In the genomic region with DNA sequence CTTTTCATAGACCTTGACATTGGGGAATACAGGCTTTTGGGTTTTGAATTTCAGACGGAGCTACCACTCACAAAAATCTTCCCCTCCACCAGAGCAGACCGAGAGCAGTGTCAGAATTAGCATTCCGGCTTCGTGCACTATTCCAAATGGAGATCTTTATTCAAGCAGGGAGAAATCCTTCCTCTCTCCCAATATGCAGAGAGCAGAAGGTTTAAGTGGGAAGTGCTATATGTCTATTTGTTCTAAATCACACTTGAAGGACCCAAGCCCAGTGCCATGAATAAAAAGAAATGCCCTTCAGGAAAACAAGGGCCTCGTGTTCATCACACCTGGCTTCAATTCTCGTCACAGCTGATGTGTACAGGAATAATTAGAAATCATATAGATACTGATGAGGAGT, we compare ENCODE assay signal across 14 mouse cellular contexts.
"Had no signal": no experiment of that assay in that cellular context is flagged by ENCODE, and none has a peak within 500 bp of the region (broad histone marks: within the 10 kb centered on the region; RNA-seq: fewer than 3 reads in every experiment).

No protein-coding gene starts in this region.

- ATAC-seq: intestine, embryonic 15.5 days; midbrain, embryonic 13.5 days had no signal

- H3K27ac ChIP-seq: intestine, embryonic 15.5 days; layer of hippocampus, adult 2 months; limb, embryonic 12.5 days; liver, embryonic 13.5 days; midbrain, embryonic 13.5 days; stomach, postnatal 0 days had no signal

- H3K4me1 ChIP-seq: intestine, embryonic 15.5 days; limb, embryonic 12.5 days; liver, embryonic 13.5 days; midbrain, embryonic 13.5 days had no signal

- H3K27me3 ChIP-seq: intestine, embryonic 15.5 days; limb, embryonic 12.5 days; liver, embryonic 13.5 days; midbrain, embryonic 13.5 days had no signal

- H3K36me3 ChIP-seq: intestine, embryonic 15.5 days; limb, embryonic 12.5 days; liver, embryonic 13.5 days; midbrain, embryonic 13.5 days had no signal

- H3K9me3 ChIP-seq: intestine, embryonic 15.5 days; limb, embryonic 12.5 days; liver, embryonic 13.5 days; midbrain, embryonic 13.5 days had no signal

- DNase-seq: kidney, adult 18-20 months; kidney, postnatal 10 days; kidney, postnatal 4 days; liver; liver, embryonic 13.5 days; lung, adult 18-20 months; lung, postnatal 36 days; thymus, adult 18-20 months; thymus, postnatal 14 days had no signal

- H3K9ac ChIP-seq: intestine, embryonic 15.5 days; limb, embryonic 12.5 days; liver, embryonic 13.5 days; midbrain, embryonic 13.5 days had no signal

- H3K4me2 ChIP-seq: intestine, embryonic 15.5 days; limb, embryonic 12.5 days; liver, embryonic 13.5 days; midbrain, embryonic 13.5 days had no signal

- H3K4me3 ChIP-seq: intestine, embryonic 15.5 days; layer of hippocampus, adult 2 months; limb, embryonic 12.5 days; liver, embryonic 13.5 days; midbrain, embryonic 13.5 days had no signal
